Mouse (Mus musculus): ENCODE results near the gene Chmp2a.

- TF ChIP-seq CTCF (IDR thresholded peaks at IDR 0.05) (no peak), EP300 (IDR thresholded peaks at IDR 0.05) (no peak)
These were observed 36.6 kb downstream of the Chmp2a start, which contains the start of gene Slc27a5 for GRCm38 (mm10) chr7:12998053-12998452.
